Mouse (Mus musculus): ENCODE results near the gene Abca8b. TPM values are rescaled to one million over a fixed set of nuclear protein-coding genes. Genes with fewer than 3 reads are reported as not detected.

Gene Abca8b
- polyA plus RNA-seq (2015; fragmentation: Nextera tagmentation; extraction: Ambion mirVana), result 0.92 and 1.5 TPM in 2 replicates

DNA sequence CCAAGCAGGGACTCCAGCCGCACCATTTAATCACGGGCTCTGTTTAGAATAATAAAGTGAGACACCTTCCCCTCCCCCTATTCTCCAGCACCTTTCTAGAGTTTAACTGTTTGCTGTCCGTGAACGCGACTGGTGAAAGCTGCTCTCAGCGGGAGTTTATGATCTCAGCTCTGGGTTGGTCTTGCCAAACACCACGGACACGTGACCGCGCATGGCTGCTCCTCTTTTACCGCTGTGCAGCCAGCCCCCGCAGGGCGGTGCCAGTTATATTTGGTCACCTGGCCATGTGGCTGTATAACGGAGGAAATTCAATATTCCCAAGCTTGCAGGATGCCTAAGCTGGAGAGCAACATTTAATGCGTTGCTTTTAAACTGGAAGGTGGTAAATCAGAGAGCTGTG lies at the start of gene Abca8b:
TSS of gene Abca8b (minus strand) at position 222 of the 400 bp plus-strand sequence.
- H3K9ac ChIP-seq (ENCODE audit: low read length), result peak within 1 kb of the TSS; percentile 55
- peak within 1 kb of the TSS; percentile 50 for H3K4me3 ChIP-seq (replicated peaks; ENCODE audit: low read length)
- under 1% methylated on average over 15 of the region's 15 CpGs for WGBS
- peak within 1 kb of the TSS; percentile 70 for H3K4me2 ChIP-seq (ENCODE audit: low read depth, low read length)
- H3K27ac ChIP-seq (ENCODE audit: low read length), result no peak within 1 kb of the TSS
- H3K9me3 ChIP-seq (replicated peaks; ENCODE audit: control insufficient read depth, low read length), result no peaks in the 10 kb centered on the region
- H3K27me3 ChIP-seq (ENCODE audit: control insufficient read depth, insufficient read depth, low read length), result no peaks in the 10 kb centered on the region
- H3K4me1 ChIP-seq (ENCODE audit: control insufficient read depth, insufficient read depth, low read length), result no peaks in the 10 kb centered on the region
- peak; percentile 92 for ATAC-seq (ENCODE audit: insufficient read depth, low FRiP score)
- no peaks in the 10 kb centered on the region for H3K36me3 ChIP-seq (ENCODE audit: control insufficient read depth, insufficient read depth, low read length)

DNA sequence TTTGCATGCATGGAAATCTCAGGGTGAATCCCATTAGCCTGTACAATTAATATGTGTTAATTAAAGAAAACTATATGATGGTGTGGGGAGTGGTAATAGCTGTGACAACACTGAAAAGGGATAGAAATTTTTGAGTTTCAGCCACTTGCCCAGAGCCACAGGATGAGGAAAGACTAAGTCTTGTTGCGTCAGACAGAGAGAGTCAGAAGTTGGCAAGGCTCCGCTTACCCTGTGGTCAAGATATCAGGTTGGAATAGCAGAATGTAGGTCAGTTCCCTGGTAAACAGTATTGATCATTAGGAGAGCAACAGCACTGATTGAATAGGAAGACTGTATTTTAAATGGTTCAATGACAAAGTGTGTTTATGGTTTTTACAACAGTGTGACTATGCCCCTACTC lies 42.1 kb upstream of the Abca8b start:
- 84% methylated on average over 2 of the region's 2 CpGs for WGBS
- Histone ChIP-seq H3K4me3 (replicated peaks; ENCODE audit: low read length) (no peak overlapping the region), H3K27me3 (ENCODE audit: control insufficient read depth, insufficient read depth, low read length) (no peaks in the 10 kb centered on the region), H3K27ac (ENCODE audit: low read length) (no peak overlapping the region), H3K36me3 (ENCODE audit: control insufficient read depth, insufficient read depth, low read length) (no peaks in the 10 kb centered on the region), H3K4me1 (ENCODE audit: control insufficient read depth, insufficient read depth, low read length) (no peaks in the 10 kb centered on the region), H3K9ac (ENCODE audit: low read length) (no peak overlapping the region), H3K4me2 (ENCODE audit: low read depth, low read length) (no peak overlapping the region), H3K9me3 (replicated peaks; ENCODE audit: control insufficient read depth, low read length) (no peaks in the 10 kb centered on the region)
- no peak for ATAC-seq (ENCODE audit: insufficient read depth, low FRiP score)

DNA sequence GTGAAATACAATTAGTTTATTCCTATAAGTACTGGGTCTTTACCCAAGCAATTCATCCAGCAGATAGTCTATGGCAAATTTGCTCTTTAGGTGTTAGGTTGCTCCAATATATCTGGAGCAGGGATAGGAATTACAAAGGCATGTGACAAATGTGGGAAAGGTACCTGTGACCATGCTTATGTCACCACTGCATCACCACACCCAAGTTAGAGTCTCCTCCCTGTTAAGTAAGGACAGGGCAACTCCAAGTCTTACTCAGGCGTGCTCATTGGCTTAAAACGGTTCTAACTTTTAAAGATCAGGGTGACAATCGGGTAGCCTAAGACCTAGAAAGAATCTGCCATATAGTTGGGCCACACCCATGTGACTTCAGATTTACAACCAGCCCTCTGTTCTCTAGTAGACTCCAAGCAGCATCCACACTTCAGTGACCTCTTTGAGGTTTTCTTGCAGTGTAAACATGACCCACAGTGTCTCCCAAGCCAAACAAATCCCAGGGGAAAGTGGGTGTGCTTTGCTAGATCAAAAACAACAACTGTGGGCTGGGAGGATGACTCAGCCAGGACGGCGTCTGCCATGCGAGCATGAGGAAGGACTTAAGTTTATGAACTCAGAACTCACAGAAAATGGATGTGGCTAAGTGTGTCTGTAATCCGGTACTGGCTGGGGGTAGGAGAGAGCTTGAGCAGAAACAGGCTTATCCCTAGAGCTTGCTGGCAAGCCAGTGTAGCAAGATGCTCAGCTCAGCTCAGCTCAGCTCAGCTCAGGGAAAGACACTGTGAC lies 33.5 kb upstream of the Abca8b start:
- Histone ChIP-seq H3K27ac (ENCODE audit: low read length) (no peak overlapping the region), H3K9me3 (replicated peaks; ENCODE audit: control insufficient read depth, low read length) (no peaks in the 10 kb centered on the region), H3K27me3 (ENCODE audit: control insufficient read depth, insufficient read depth, low read length) (no peaks in the 10 kb centered on the region), H3K4me1 (ENCODE audit: control insufficient read depth, insufficient read depth, low read length) (no peaks in the 10 kb centered on the region), H3K9ac (ENCODE audit: low read length) (no peak overlapping the region), H3K4me2 (ENCODE audit: low read depth, low read length) (no peak overlapping the region), H3K4me3 (replicated peaks; ENCODE audit: low read length) (no peak overlapping the region), H3K36me3 (ENCODE audit: control insufficient read depth, insufficient read depth, low read length) (no peaks in the 10 kb centered on the region)
- WGBS, result 32% methylated on average over 7 of the region's 7 CpGs
- ATAC-seq (ENCODE audit: insufficient read depth, low FRiP score), result peak; percentile 44

DNA sequence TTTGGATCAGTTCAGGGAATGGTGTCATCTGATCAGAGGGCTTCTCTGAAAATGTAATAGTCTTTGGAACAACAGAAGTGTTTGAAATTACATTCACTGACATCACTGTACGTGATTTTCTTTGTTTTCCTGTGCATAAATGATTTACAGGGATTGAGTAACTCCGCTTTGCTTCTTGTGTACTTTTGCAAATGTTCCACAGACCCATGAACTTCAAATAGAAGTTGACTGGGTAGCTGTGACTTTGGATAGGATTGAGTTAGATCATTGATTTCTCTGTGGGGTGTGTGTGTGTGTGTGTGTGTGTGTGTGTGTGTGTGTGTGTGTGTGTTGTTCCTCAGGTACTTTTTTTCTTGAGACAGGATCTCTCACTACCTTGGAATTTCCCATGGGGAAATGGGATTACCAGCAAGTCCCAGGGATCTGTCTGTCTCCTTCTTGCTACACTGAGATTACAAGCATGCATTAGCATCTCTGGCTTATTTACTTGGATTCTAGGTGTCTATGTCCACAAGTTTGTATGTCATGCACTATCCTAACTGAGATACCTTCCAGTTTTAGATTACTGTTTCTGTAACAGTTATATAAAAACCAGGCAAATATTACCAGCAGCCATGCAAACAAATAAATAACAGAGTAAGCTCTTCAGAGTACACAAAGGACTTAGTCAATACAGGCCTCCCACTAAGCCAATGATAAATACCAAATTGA lies 15.3 kb upstream of the Abca8b start:
- Histone ChIP-seq H3K27me3 (ENCODE audit: control insufficient read depth, insufficient read depth, low read length) (no peaks in the 10 kb centered on the region), H3K9ac (ENCODE audit: low read length) (no peak overlapping the region), H3K9me3 (replicated peaks; ENCODE audit: control insufficient read depth, low read length) (no peaks in the 10 kb centered on the region), H3K36me3 (ENCODE audit: control insufficient read depth, insufficient read depth, low read length) (no peaks in the 10 kb centered on the region), H3K4me3 (replicated peaks; ENCODE audit: low read length) (no peak overlapping the region), H3K27ac (ENCODE audit: low read length) (no peak overlapping the region), H3K4me1 (ENCODE audit: control insufficient read depth, insufficient read depth, low read length) (no peaks in the 10 kb centered on the region), H3K4me2 (ENCODE audit: low read depth, low read length) (no peak overlapping the region)
- no peak for ATAC-seq (ENCODE audit: insufficient read depth, low FRiP score)
- WGBS, result 63% methylated on average over 2 of the region's 2 CpGs

DNA sequence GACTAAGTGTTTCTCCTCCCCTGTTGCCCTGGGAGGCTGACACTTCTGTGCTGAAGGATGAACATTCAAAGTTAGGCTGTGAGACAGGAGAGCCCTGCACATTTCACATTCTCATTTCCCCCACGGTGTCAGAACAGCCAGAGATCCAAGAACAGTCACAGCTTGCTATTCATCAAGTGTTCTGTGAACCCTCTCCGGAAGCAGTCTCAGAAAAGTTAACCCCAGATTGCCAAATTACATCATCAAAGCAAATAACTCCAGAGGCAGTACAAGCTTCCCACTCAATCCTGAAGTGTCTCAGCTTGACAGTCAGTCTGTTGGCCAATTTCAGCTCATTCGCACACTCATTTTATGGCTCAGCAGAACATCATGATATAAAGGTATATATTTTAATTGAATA lies 632 bp downstream of the Abca8b start:
- Histone ChIP-seq H3K4me1 (ENCODE audit: control insufficient read depth, insufficient read depth, low read length) (no peaks in the 10 kb centered on the region), H3K4me2 (ENCODE audit: low read depth, low read length) (peak overlapping the region; percentile 70), H3K27me3 (ENCODE audit: control insufficient read depth, insufficient read depth, low read length) (no peaks in the 10 kb centered on the region), H3K36me3 (ENCODE audit: control insufficient read depth, insufficient read depth, low read length) (no peaks in the 10 kb centered on the region), H3K4me3 (replicated peaks; ENCODE audit: low read length) (0 out of 2 replicates have a peak overlapping the region, but pooled peaks have one; percentile 17), H3K27ac (ENCODE audit: low read length) (no peak overlapping the region), H3K9ac (ENCODE audit: low read length) (no peak overlapping the region), H3K9me3 (replicated peaks; ENCODE audit: control insufficient read depth, low read length) (no peaks in the 10 kb centered on the region)
- peak; percentile 12; the same call in 1 of the 2 replicates for ATAC-seq (ENCODE audit: insufficient read depth, low FRiP score)
- WGBS, result 6% methylated on average over 3 of the region's 3 CpGs

DNA sequence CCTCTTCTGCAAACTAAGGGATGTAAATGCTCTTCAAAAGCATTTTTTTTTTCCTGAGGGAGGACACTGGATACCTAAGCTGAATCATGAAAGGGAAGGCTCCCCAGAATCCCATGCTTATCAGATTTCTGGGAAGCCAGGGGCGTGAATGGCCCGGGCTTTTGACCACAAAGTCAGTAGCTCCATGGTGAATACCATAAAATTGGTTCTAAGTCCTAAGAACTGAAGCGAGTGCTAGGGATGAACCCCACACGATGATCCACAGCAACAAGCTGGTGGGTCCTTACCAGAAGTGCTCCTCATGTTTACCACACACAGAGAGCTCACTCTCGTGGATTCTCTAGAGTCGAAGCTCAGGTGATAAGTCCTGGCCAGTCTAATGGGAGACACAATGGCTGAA lies 1.6 kb downstream of the Abca8b start:
- H3K27ac ChIP-seq (ENCODE audit: low read length), result no peak overlapping the region
- no peaks in the 10 kb centered on the region for H3K9me3 ChIP-seq (replicated peaks; ENCODE audit: control insufficient read depth, low read length)
- H3K4me2 ChIP-seq (ENCODE audit: low read depth, low read length), result no peak overlapping the region
- ATAC-seq (ENCODE audit: insufficient read depth, low FRiP score), result no peak
- H3K9ac ChIP-seq (ENCODE audit: low read length), result no peak overlapping the region
- H3K36me3 ChIP-seq (ENCODE audit: control insufficient read depth, insufficient read depth, low read length), result no peaks in the 10 kb centered on the region
- no peaks in the 10 kb centered on the region for H3K27me3 ChIP-seq (ENCODE audit: control insufficient read depth, insufficient read depth, low read length)
- WGBS, result 38% methylated on average over 6 of the region's 6 CpGs
- no peaks in the 10 kb centered on the region for H3K4me1 ChIP-seq (ENCODE audit: control insufficient read depth, insufficient read depth, low read length)
- no peak overlapping the region for H3K4me3 ChIP-seq (replicated peaks; ENCODE audit: low read length)

DNA sequence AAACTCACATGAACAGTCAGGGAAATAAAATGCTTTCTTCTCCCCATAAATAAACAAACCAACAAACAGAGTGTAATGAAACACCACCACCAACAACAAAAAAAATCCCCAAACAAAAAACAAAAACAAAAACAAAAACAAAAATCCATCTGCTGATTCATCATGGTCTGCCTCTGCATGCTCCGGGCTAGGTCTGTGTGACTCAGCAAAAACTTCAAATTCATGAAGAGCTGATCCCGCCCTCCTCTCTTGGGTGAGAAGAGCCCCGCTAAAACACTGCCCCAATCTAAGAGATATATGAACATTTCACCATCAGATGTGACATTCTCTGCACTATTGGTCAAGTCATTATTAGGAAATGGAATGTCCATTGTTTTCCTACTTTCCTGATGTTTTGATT lies 4.4 kb downstream of the Abca8b start:
- 65% methylated on average over 3 of the region's 3 CpGs for WGBS
- no peaks in the 10 kb centered on the region for H3K27me3 ChIP-seq (ENCODE audit: control insufficient read depth, insufficient read depth, low read length)
- ATAC-seq (ENCODE audit: insufficient read depth, low FRiP score), result no peak

DNA sequence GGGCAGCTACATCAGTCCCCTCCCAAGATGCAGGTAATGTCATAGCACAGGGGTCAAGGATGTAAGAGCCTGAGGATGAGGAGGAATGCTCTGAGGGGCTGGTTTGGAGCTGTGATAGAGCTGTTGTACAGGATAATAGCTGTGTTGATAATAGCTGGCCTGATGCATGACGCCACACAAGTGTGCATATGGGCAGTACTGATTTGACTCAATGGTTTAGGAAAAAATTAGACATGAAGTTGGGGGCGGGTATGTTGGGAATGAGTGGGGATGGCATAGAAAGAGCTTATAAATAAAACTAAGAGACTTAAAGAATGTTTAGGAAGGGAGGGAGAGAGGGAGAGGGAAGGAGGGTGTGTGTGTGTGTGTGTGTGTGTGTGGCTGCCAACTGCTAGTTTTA lies 5.4 kb downstream of the Abca8b start:
- H3K9ac ChIP-seq (ENCODE audit: low read length), result no peak overlapping the region
- H3K27me3 ChIP-seq (ENCODE audit: control insufficient read depth, insufficient read depth, low read length), result no peaks in the 10 kb centered on the region

More for the DNA sequence above, 4.4 kb downstream of the Abca8b start:
- no peak overlapping the region for H3K27ac ChIP-seq (ENCODE audit: low read length)
- H3K9ac ChIP-seq (ENCODE audit: low read length), result no peak overlapping the region
- H3K4me1 ChIP-seq (ENCODE audit: control insufficient read depth, insufficient read depth, low read length), result no peaks in the 10 kb centered on the region
- no peak overlapping the region for H3K4me2 ChIP-seq (ENCODE audit: low read depth, low read length)
- H3K4me3 ChIP-seq (replicated peaks; ENCODE audit: low read length), result no peak overlapping the region
- H3K9me3 ChIP-seq (replicated peaks; ENCODE audit: control insufficient read depth, low read length), result no peaks in the 10 kb centered on the region
- no peaks in the 10 kb centered on the region for H3K36me3 ChIP-seq (ENCODE audit: control insufficient read depth, insufficient read depth, low read length)

DNA sequence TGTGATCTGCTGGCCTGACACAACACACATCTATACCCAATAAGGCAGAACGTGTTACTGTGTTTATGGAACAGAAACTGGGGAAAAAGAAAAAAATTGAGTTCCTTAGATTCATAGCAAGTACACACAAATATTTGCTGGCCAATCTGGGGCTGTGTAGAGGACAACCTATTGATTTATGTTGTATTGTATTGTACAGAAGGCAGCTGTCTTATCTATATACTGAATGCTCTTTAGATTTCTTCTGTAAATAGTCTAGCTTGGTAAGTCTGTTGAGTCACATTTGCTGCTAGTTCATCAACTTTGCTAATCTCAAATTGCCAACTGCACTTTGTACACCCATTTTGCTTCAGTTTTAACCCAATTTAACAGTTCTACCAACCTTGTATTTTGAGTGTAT lies 7.5 kb downstream of the Abca8b start:
- Histone ChIP-seq H3K36me3 (ENCODE audit: control insufficient read depth, insufficient read depth, low read length) (no peaks in the 10 kb centered on the region), H3K27ac (ENCODE audit: low read length) (no peak overlapping the region), H3K9ac (ENCODE audit: low read length) (no peak overlapping the region), H3K27me3 (ENCODE audit: control insufficient read depth, insufficient read depth, low read length) (no peaks in the 10 kb centered on the region), H3K4me2 (ENCODE audit: low read depth, low read length) (no peak overlapping the region), H3K9me3 (replicated peaks; ENCODE audit: control insufficient read depth, low read length) (no peaks in the 10 kb centered on the region), H3K4me1 (ENCODE audit: control insufficient read depth, insufficient read depth, low read length) (no peaks in the 10 kb centered on the region), H3K4me3 (replicated peaks; ENCODE audit: low read length) (no peak overlapping the region)
- whole genome bisulfite sequencing, result 26% methylated on average over 1 of the region's 1 CpGs
- no peak for ATAC-seq (ENCODE audit: insufficient read depth, low FRiP score)

More for the DNA sequence above, 5.4 kb downstream of the Abca8b start:
- no peak overlapping the region for H3K27ac ChIP-seq (ENCODE audit: low read length)
- no peaks in the 10 kb centered on the region for H3K9me3 ChIP-seq (replicated peaks; ENCODE audit: control insufficient read depth, low read length)
- no peak overlapping the region for H3K4me3 ChIP-seq (replicated peaks; ENCODE audit: low read length)
- H3K36me3 ChIP-seq (ENCODE audit: control insufficient read depth, insufficient read depth, low read length), result no peaks in the 10 kb centered on the region
- no peaks in the 10 kb centered on the region for H3K4me1 ChIP-seq (ENCODE audit: control insufficient read depth, insufficient read depth, low read length)
- 85% methylated on average over 2 of the region's 2 CpGs for WGBS
- ATAC-seq (ENCODE audit: insufficient read depth, low FRiP score), result no peak
- no peak overlapping the region for H3K4me2 ChIP-seq (ENCODE audit: low read depth, low read length)
